Mouse (Mus musculus) kidney, adult 18-20 months (tissue): ENCODE results near the gene Hps4.
"Not testable (repeated sequence)": the region's sequence is repeated elsewhere in the genome, so short reads cannot be mapped to it uniquely, and the experiment has no call there.

Experiments
- DNase-seq: peaks from one replicate; pipeline ENCODE4 v3.0.0; 2021

The Hps4 gene

GRCm38 (mm10) chr5:112409274-112409673 is 66.4 kb downstream of the Hps4 start:
- no peak for DNase-seq

DNA sequence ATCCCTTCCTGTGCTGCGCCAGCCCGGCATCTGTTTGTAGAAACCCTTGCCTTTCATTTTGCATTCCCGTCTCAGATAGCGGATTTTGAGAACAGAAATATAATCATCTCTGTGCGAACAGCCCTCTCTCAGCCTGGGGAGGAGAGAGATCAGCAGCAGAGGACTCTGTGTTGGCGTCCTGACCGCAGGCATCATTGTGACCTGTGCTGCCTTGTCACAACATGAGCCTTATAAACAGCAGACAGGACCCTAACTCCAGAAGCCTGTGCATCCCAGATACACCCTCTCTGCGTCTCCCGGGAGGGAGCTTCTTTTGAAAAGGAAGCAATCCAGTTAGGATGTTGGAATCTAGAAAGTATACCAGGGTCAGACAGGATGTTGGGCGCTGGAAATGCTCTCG is 68.2 kb downstream of the Hps4 start:
- no peak for DNase-seq

DNA sequence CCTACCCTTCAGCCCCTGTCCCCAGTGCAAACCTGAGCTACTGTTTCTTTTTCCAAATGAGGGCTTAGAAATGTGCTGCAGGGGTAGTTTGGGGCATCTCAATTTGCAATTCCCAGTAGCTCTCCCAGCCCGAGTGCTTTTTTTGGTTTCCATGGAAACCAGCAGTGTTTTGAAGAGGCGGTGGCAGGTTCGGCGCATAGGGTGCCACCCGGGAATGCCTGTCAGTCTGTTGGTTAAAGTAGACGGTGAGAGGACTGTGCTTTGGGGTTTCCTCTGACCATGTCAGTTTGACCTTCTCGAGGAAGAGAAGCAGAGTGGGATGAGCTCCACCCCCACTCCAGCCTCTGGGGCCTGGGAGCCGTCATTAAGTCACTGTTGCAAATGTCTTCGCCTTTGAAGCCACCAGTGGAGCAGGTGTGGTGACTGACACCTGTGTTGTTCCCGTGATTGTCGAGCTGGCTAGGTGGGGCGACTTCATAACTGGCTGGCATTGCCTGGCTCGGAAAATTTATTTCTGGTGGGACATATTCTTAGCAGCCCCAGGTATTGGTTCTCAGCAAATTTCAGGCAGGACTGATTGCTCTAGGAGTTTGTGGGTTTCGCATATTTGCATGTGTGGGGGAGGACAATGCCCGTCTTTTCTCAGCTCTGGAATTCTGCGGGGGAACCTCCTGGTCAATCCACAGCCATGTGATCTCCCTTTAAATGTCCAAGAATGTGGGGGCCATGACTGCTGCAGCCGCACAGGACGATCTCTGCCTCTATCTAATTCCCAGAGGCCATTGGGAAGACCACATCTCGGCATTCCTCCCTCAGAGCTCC is 68.8 kb downstream of the Hps4 start:
- DNase-seq = no peak

- DNase-seq = not testable (repeated sequence)
These were observed 69.9 kb downstream of the Hps4 start for GRCm38 (mm10) chr5:112412781-112413180.

DNA sequence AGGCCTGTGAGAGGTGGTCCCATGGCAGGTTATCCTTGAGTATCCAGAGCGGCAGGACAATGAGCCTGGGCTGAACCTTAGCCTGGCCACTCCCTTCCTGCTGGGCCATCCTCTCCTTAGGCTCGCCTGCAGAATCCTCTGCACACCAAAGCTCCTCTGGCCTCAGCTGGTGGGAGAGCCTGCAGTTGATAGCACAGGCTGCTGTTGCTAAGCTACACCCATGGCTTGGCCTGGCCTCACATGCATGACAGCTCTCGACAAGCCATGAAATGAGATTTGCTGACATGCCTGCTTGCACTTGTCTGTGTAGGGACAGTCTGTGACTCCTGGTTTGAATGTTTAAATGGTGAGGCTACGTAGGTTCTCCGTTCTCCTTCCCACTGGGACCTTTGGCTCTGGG is 73.8 kb downstream of the Hps4 start:
- DNase-seq = no peak

- DNase-seq = no peak
These were observed 75.1 kb downstream of the Hps4 start for GRCm38 (mm10) chr5:112418023-112418422.

DNA sequence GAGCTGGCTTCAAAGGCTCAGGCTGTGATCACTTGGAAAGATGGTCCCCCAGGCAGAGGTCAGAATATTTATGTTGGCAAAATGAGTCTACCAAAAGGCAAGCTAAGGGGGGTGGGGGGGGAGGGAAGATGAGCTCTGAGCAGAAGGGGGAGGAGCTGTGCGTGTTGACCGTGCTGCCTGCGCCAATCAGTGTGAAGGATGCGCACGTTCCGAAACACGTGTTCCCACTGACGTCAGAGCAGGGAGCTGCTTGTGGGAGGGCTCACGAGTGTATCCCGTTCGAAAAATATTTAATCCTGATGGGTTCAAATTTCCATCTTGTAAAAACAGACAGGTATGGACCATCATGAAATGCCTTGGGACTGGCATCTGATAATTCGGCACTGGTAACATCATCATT is 76.7 kb downstream of the Hps4 start:
- DNase-seq = no peak

DNA sequence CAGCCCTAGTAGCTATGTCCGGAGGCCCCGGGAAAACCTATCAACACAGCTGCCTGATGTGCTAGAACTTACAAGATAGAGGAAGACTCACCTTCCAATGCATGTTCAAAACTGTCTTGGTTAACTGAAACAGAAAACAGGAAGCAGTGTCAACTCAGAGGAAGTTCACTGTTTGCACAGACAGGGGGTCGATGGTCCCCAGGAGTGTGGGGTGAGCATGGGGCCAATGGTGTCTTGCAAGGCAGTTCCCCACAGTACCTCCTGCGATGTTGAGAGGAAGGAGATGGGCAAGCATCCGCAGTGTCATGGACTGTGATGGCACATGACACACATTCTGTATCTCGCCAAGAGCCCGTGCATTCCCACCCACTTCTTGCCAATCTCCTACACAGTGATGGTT is 83.8 kb downstream of the Hps4 start:
- DNase-seq = no peak

- DNase-seq = peak; percentile 56
These were observed 84.4 kb downstream of the Hps4 start for GRCm38 (mm10) chr5:112427283-112427682.
